Mouse (Mus musculus) kidney, embryonic 15.5 days (tissue): ENCODE data around the gene Rin3. TPM values are rescaled to one million over a fixed set of nuclear protein-coding genes. Genes with fewer than 3 reads are reported as not detected.
A peak's percentile ranks its signal among the peaks of the same experiment; 100 is the strongest.

ENCODE experiments used
- ATAC-seq: fragments of 200-750 bp; cut with Nextera tagmentation; replicated peaks from 2 replicates; pipeline ENCODE4 v1.8.0; 2017; ENCODE audit warnings: moderate TSS enrichment; ENCODE audit not compliant: low FRiP score
- H3K27ac ChIP-seq: fragments of 300-500 bp; sonication (generic); 2 replicates; pipeline ENCODE4 v1.5.1; 2015; ENCODE audit warnings: mild to moderate bottlenecking, inconsistent platforms
- H3K27me3 ChIP-seq: fragments of 300-500 bp; sonication (generic); 2 replicates; pipeline ENCODE4 v1.6.1; 2015; ENCODE audit warnings: inconsistent platforms
- H3K36me3 ChIP-seq: fragments of 300-500 bp; sonication (generic); 2 replicates; pipeline ENCODE4 v1.6.1; 2015; ENCODE audit warnings: inconsistent platforms
- H3K4me1 ChIP-seq: fragments of 300-500 bp; sonication (generic); 2 replicates; pipeline ENCODE4 v1.6.1; 2015; ENCODE audit warnings: inconsistent platforms
- H3K4me2 ChIP-seq: fragments of 300-500 bp; sonication (generic); 2 replicates; pipeline ENCODE4 v1.6.1; 2015; ENCODE audit warnings: moderate library complexity, mild to moderate bottlenecking, inconsistent platforms
- H3K4me3 ChIP-seq: fragments of 300-500 bp; sonication (generic); replicated peaks from 2 replicates; pipeline ENCODE4 v1.5.1; 2015; ENCODE audit warnings: mild to moderate bottlenecking, inconsistent platforms
- H3K9ac ChIP-seq: fragments of 300-500 bp; sonication (generic); 2 replicates; pipeline ENCODE4 v1.6.1; 2015; ENCODE audit warnings: mild to moderate bottlenecking, inconsistent platforms
- H3K9me3 ChIP-seq: fragments of 300-500 bp; sonication (generic); replicated peaks from 2 replicates; pipeline ENCODE4 v1.6.1; 2016; ENCODE audit warnings: inconsistent platforms
- WGBS: fragments of 180-500 bp; shearing (Covaris S2); methylation state at CpG from one replicate; pipeline ENCODE4 v1.1.7; 2015; ENCODE audit warnings: mixed read lengths; 5-methylcytosine and 5-hydroxymethylcytosine counted together
- polyA plus RNA-seq: library from polyadenylated mRNA; unstranded; fragments of >200 nt; fragmentation: Nextera tagmentation; extraction: Ambion mirVana; gene quantifications from 2 replicates; pipeline ENCODE4 v1.2.1, GENCODE M21; 2015

The Rin3 gene
- polyA plus RNA-seq, 1 experiment from 2014 or later = 10.0 TPM

GRCm38 (mm10) chr12:102283483-102284266, 827 bp downstream of the Rin3 start:
- peaks cover 54% of the 10 kb centered on the region for H3K4me1 ChIP-seq

GRCm38 (mm10) chr12:102284267-102284610, 1.4 kb downstream of the Rin3 start:
- no peak overlapping the region for H3K27ac ChIP-seq
- H3K4me2 ChIP-seq = peak overlapping the region; percentile 97
- H3K9ac ChIP-seq = no peak overlapping the region
- no peaks in the 10 kb centered on the region for H3K9me3 ChIP-seq
- peak overlapping the region; percentile 69 for H3K4me3 ChIP-seq
- whole genome bisulfite sequencing = 30% methylated on average over 9 of the region's 9 CpGs
- H3K36me3 ChIP-seq = no peaks in the 10 kb centered on the region
- H3K27me3 ChIP-seq = no peaks in the 10 kb centered on the region
- peaks cover 54% of the 10 kb centered on the region for H3K4me1 ChIP-seq
- ATAC-seq = no peak

More at GRCm38 (mm10) chr12:102283483-102284266, 827 bp downstream of the Rin3 start:
- Histone ChIP-seq H3K27me3 (no peaks in the 10 kb centered on the region), H3K36me3 (no peaks in the 10 kb centered on the region), H3K9me3 (no peaks in the 10 kb centered on the region), H3K4me3 (peak overlapping the region; percentile 69), H3K9ac (peak overlapping the region; percentile 72), H3K4me2 (peak overlapping the region; percentile 97), H3K27ac (peak overlapping the region; percentile 70)
- peak; percentile 53 for ATAC-seq
- WGBS = 10% methylated on average over 22 of the region's 24 CpGs

GRCm38 (mm10) chr12:102284618-102285159, 1.8 kb downstream of the Rin3 start:
- H3K4me2 ChIP-seq = peak overlapping the region; percentile 97
- H3K4me3 ChIP-seq = peak overlapping the region; percentile 69
- H3K27ac ChIP-seq = no peak overlapping the region
- H3K9ac ChIP-seq = no peak overlapping the region
- no peaks in the 10 kb centered on the region for H3K36me3 ChIP-seq
- peaks cover 54% of the 10 kb centered on the region for H3K4me1 ChIP-seq
- WGBS = 41% methylated on average over 3 of the region's 3 CpGs
- no peaks in the 10 kb centered on the region for H3K27me3 ChIP-seq
- ATAC-seq = no peak
- H3K9me3 ChIP-seq = no peaks in the 10 kb centered on the region

GRCm38 (mm10) chr12:102285318-102285717, 2.5 kb downstream of the Rin3 start:
- Histone ChIP-seq H3K27me3 (no peaks in the 10 kb centered on the region), H3K36me3 (no peaks in the 10 kb centered on the region), H3K27ac (no peak overlapping the region), H3K9ac (no peak overlapping the region), H3K9me3 (no peaks in the 10 kb centered on the region), H3K4me1 (peaks cover 54% of the 10 kb centered on the region), H3K4me2 (0 out of 2 replicates have a peak overlapping the region, but pooled peaks have one; percentile 6), H3K4me3 (no peak overlapping the region)
- WGBS = 71% methylated on average over 6 of the region's 6 CpGs
- ATAC-seq = no peak

GRCm38 (mm10) chr12:102285779-102286178, 2.9 kb downstream of the Rin3 start:
- WGBS = 68% methylated on average over 5 of the region's 5 CpGs
- Histone ChIP-seq H3K9ac (no peak overlapping the region), H3K27me3 (no peaks in the 10 kb centered on the region), H3K4me2 (no peak overlapping the region), H3K4me1 (peaks cover 55% of the 10 kb centered on the region), H3K27ac (no peak overlapping the region), H3K9me3 (no peaks in the 10 kb centered on the region), H3K4me3 (no peak overlapping the region), H3K36me3 (no peaks in the 10 kb centered on the region)
- no peak for ATAC-seq

GRCm38 (mm10) chr12:102286681-102287414, 4.0 kb downstream of the Rin3 start:
- peak overlapping the region; percentile 27 for H3K4me2 ChIP-seq
- H3K4me1 ChIP-seq = peaks cover 65% of the 10 kb centered on the region
- H3K9ac ChIP-seq = 0 out of 2 replicates have a peak overlapping the region, but pooled peaks have one; percentile 12
- H3K4me3 ChIP-seq = no peak overlapping the region
- H3K27me3 ChIP-seq = no peaks in the 10 kb centered on the region
- 41% methylated on average over 10 of the region's 10 CpGs for WGBS
- ATAC-seq = peak; percentile 34; the same call in 1 of the 2 replicates
- H3K9me3 ChIP-seq = no peaks in the 10 kb centered on the region
- H3K36me3 ChIP-seq = no peaks in the 10 kb centered on the region
- peak overlapping the region; percentile 75 for H3K27ac ChIP-seq

- no peaks in the 10 kb centered on the region for H3K27me3 ChIP-seq
- H3K9ac ChIP-seq = no peak overlapping the region
- no peak overlapping the region for H3K4me3 ChIP-seq
- 75% methylated on average over 6 of the region's 6 CpGs for WGBS
- H3K36me3 ChIP-seq = no peaks in the 10 kb centered on the region
- ATAC-seq = no peak
- H3K9me3 ChIP-seq = no peaks in the 10 kb centered on the region
- 0 out of 2 replicates have a peak overlapping the region, but pooled peaks have one; percentile 75 for H3K27ac ChIP-seq
- no peak overlapping the region for H3K4me2 ChIP-seq
- H3K4me1 ChIP-seq = peaks cover 72% of the 10 kb centered on the region
Observed at GRCm38 (mm10) chr12:102287904-102288602, 5.2 kb downstream of the Rin3 start.

GRCm38 (mm10) chr12:102288846-102289245, 6.0 kb downstream of the Rin3 start:
- no peak overlapping the region for H3K9ac ChIP-seq
- H3K4me3 ChIP-seq = no peak overlapping the region
- no peaks in the 10 kb centered on the region for H3K36me3 ChIP-seq
- no peak overlapping the region for H3K27ac ChIP-seq
- no peaks in the 10 kb centered on the region for H3K9me3 ChIP-seq
- ATAC-seq = no peak
- no peak overlapping the region for H3K4me2 ChIP-seq
- WGBS = 60% methylated on average over 2 of the region's 2 CpGs
- H3K27me3 ChIP-seq = no peaks in the 10 kb centered on the region
- H3K4me1 ChIP-seq = peaks cover 70% of the 10 kb centered on the region

- no peak for ATAC-seq
- peaks cover 3% of the 10 kb centered on the region; the same call in 1 of the 2 replicates for H3K36me3 ChIP-seq
- no peak overlapping the region for H3K9ac ChIP-seq
- peaks cover 63% of the 10 kb centered on the region for H3K4me1 ChIP-seq
- H3K9me3 ChIP-seq = no peaks in the 10 kb centered on the region
- no peak overlapping the region for H3K4me3 ChIP-seq
- 91% methylated on average over 1 of the region's 1 CpGs for WGBS
- no peaks in the 10 kb centered on the region for H3K27me3 ChIP-seq
- no peak overlapping the region for H3K4me2 ChIP-seq
- no peak overlapping the region for H3K27ac ChIP-seq
Observed at GRCm38 (mm10) chr12:102289568-102289967, 6.7 kb downstream of the Rin3 start.

- WGBS = 90% methylated on average over 2 of the region's 2 CpGs
- ATAC-seq = no peak
- peaks cover 5% of the 10 kb centered on the region; the same call in 1 of the 2 replicates for H3K36me3 ChIP-seq
- no peaks in the 10 kb centered on the region for H3K9me3 ChIP-seq
- H3K27ac ChIP-seq = no peak overlapping the region
- H3K4me2 ChIP-seq = no peak overlapping the region
- H3K4me1 ChIP-seq = peaks cover 61% of the 10 kb centered on the region
- no peak overlapping the region for H3K9ac ChIP-seq
- H3K27me3 ChIP-seq = no peaks in the 10 kb centered on the region
- no peak overlapping the region for H3K4me3 ChIP-seq
Observed at GRCm38 (mm10) chr12:102290662-102291061, 7.8 kb downstream of the Rin3 start.

- peak overlapping the region; percentile 61 for H3K27ac ChIP-seq
Observed at GRCm38 (mm10) chr12:102291686-102292085, 8.8 kb downstream of the Rin3 start.

More at GRCm38 (mm10) chr12:102291686-102292085, 8.8 kb downstream of the Rin3 start:
- WGBS = 7% methylated on average over 6 of the region's 6 CpGs
- peak overlapping the region; percentile 2; the same call in 1 of the 2 replicates for H3K4me2 ChIP-seq
- H3K36me3 ChIP-seq = peaks cover 5% of the 10 kb centered on the region; the same call in 1 of the 2 replicates
- no peaks in the 10 kb centered on the region for H3K27me3 ChIP-seq
- peak; percentile 83 for ATAC-seq
- no peak overlapping the region for H3K4me3 ChIP-seq
- peaks cover 51% of the 10 kb centered on the region for H3K4me1 ChIP-seq
- H3K9me3 ChIP-seq = no peaks in the 10 kb centered on the region
- no peak overlapping the region for H3K9ac ChIP-seq
